Mouse (Mus musculus) kidney, embryonic 15.5 days (tissue): ENCODE results near the gene Ccdc124. TPM values are rescaled to one million over a fixed set of nuclear protein-coding genes. Genes with fewer than 3 reads are reported as not detected.

Experiments
- ATAC-seq: fragments of 200-750 bp; cut with Nextera tagmentation; replicated peaks from 2 replicates; pipeline ENCODE4 v1.8.0; 2017; ENCODE audit warnings: moderate TSS enrichment; ENCODE audit not compliant: low FRiP score
- H3K27ac ChIP-seq: fragments of 300-500 bp; sonication (generic); 2 replicates; pipeline ENCODE4 v1.5.1; 2015; ENCODE audit warnings: mild to moderate bottlenecking, inconsistent platforms
- H3K27me3 ChIP-seq: fragments of 300-500 bp; sonication (generic); 2 replicates; pipeline ENCODE4 v1.6.1; 2015; ENCODE audit warnings: inconsistent platforms
- H3K36me3 ChIP-seq: fragments of 300-500 bp; sonication (generic); 2 replicates; pipeline ENCODE4 v1.6.1; 2015; ENCODE audit warnings: inconsistent platforms
- H3K4me1 ChIP-seq: fragments of 300-500 bp; sonication (generic); 2 replicates; pipeline ENCODE4 v1.6.1; 2015; ENCODE audit warnings: inconsistent platforms
- H3K4me2 ChIP-seq: fragments of 300-500 bp; sonication (generic); 2 replicates; pipeline ENCODE4 v1.6.1; 2015; ENCODE audit warnings: moderate library complexity, mild to moderate bottlenecking, inconsistent platforms
- H3K4me3 ChIP-seq: fragments of 300-500 bp; sonication (generic); replicated peaks from 2 replicates; pipeline ENCODE4 v1.5.1; 2015; ENCODE audit warnings: mild to moderate bottlenecking, inconsistent platforms
- H3K9ac ChIP-seq: fragments of 300-500 bp; sonication (generic); 2 replicates; pipeline ENCODE4 v1.6.1; 2015; ENCODE audit warnings: mild to moderate bottlenecking, inconsistent platforms
- H3K9me3 ChIP-seq: fragments of 300-500 bp; sonication (generic); replicated peaks from 2 replicates; pipeline ENCODE4 v1.6.1; 2016; ENCODE audit warnings: inconsistent platforms
- WGBS: fragments of 180-500 bp; shearing (Covaris S2); methylation state at CpG from one replicate; pipeline ENCODE4 v1.1.7; 2015; ENCODE audit warnings: mixed read lengths; 5-methylcytosine and 5-hydroxymethylcytosine counted together
- polyA plus RNA-seq: library from polyadenylated mRNA; unstranded; fragments of >200 nt; fragmentation: Nextera tagmentation; extraction: Ambion mirVana; gene quantifications from 2 replicates; pipeline ENCODE4 v1.2.1, GENCODE M21; 2015

The Ccdc124 gene
- polyA plus RNA-seq, 1 experiment from 2014 or later, result 123 TPM

- Histone ChIP-seq H3K4me2 (no peak overlapping the region), H3K27ac (no peak overlapping the region), H3K4me3 (no peak overlapping the region), H3K9ac (no peak overlapping the region), H3K27me3 (peaks cover 44% of the 10 kb centered on the region), H3K36me3 (peaks cover 31% of the 10 kb centered on the region), H3K9me3 (no peaks in the 10 kb centered on the region), H3K4me1 (peaks cover 48% of the 10 kb centered on the region)
- no peak for ATAC-seq
- WGBS, result 66% methylated on average over 2 of the region's 2 CpGs
Measured at GRCm38 (mm10) chr8:70894385-70894720, 20.6 kb upstream of the Ccdc124 start.

DNA sequence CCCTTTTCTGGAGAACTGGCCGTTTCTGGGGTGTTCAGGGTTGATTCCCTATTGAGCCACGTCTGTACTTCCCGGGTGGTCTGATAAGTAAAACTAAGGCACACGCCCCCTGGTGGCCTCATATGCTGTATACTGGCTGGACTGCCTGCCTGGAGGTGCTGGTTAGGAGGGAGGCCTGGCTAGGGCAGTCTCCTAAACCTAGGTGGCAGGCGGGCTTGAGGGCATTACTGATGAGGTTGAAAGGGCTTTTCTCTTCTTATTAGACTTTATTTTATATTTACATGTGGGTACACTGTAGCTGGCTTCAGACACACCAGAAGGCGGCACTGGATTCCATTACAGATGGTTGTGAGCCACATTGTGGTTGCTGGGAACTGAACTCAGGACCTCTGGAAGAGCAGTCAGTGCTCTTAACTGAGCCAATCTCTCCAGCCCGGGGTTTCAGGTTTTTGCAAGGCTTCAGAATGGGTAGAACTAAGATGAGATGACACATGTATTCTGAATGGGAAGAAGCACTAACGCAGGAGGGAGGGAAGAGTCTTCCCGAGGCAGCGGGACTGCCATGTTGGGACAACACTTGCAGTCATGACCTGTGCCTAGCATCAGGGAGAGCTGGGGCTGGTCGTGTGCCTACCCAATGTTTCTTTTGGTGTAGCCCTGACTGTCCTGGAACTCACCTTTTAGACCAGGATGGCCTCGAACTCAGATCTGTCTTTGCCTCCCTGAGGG is 20.1 kb upstream of the Ccdc124 start:
- ATAC-seq, result peak; percentile 32
- 33% methylated on average over 12 of the region's 12 CpGs for WGBS
- H3K4me3 ChIP-seq, result no peak overlapping the region

DNA sequence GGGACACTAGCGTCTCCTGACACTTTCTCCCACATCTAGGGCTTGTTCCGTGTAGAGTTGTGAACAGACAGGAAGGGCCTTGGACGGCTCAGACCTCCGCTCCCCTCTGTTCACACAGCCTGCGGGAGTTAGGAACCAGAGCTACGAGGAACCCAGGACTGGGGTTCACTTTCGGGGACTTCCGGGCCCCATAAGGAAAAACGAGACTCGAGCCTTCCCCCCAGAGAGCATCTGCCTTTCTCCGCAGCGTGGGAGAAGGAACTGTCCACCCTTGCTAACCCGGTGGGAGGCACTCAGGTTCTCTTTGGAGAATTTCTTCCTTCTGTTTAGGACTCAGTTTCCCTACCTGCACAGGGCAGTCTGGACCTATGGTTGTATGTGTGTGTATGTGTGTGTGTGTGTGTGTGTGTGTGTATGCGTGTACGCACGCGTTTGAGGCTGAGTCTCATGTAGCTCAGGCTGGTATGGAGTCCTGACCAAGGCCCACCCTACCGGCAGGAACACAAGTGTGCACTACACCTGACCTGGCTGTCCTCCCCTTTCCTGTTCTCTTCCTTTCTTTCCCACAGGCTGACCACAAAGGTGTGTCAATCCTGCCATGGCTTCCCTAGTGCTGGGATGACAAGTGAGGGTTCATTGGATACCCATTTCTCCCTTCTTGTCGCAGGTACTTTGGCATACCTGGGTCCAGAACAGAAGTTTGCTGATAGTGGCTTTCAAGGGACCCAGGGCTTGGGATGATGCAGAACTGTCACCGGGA is 19.3 kb upstream of the Ccdc124 start:
- peaks cover 31% of the 10 kb centered on the region for H3K36me3 ChIP-seq
- no peaks in the 10 kb centered on the region for H3K9me3 ChIP-seq
- peaks cover 41% of the 10 kb centered on the region for H3K4me1 ChIP-seq
- peak overlapping the region; percentile 19; the same call in 1 of the 2 replicates for H3K9ac ChIP-seq
- WGBS, result 22% methylated on average over 20 of the region's 20 CpGs
- H3K4me2 ChIP-seq, result peak overlapping the region; percentile 56
- peaks cover 53% of the 10 kb centered on the region for H3K27me3 ChIP-seq
- no peak for ATAC-seq
- peak overlapping the region; percentile 36 for H3K4me3 ChIP-seq
- no peak overlapping the region for H3K27ac ChIP-seq

More for the DNA sequence above, 20.1 kb upstream of the Ccdc124 start:
- Histone ChIP-seq H3K9me3 (no peaks in the 10 kb centered on the region), H3K4me2 (no peak overlapping the region), H3K27ac (no peak overlapping the region), H3K9ac (no peak overlapping the region), H3K4me1 (peaks cover 48% of the 10 kb centered on the region), H3K36me3 (peaks cover 31% of the 10 kb centered on the region), H3K27me3 (peaks cover 46% of the 10 kb centered on the region)

DNA sequence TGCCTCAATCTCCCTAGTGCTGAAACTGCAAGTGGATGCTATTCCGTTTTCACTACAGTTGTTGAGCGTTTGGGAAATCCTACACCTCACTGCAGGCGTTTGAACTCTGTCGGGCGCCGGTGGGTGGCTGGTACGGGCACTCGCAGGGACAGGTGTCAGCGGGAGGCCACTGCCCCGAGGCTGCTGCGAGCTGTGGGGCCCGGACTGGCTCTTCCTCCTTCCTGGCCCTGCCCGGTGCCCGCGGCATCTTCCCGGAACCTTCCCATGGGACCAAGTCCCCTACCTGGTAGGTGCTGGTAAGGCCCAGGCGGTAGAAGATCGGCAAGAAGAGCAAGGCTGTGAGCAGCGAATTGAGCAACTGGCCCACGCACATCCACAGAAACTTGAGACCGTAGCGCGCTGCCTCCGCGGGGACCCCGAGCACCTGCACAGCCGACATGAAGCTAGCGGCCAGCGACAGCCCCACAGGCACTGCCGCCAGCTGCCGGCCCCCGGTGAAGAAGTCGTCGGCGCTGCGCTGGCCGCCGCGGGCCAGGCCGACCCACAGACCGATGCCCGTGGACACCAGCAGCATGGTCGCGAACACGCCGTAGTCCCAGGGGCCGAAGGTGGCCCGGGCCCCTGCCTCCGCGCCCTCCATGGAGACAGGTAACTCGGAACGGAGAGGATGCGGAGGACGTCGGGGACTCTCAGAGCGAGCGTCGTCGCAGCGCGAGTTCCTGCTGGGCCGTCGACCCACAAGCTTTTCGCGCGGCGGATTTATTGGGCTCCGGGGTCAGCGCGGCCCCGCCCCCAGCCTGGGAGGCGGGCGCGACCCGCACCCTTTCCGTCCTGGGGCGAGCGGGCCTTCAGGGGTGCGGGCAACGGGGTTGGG is 18.5 kb upstream of the Ccdc124 start, which contains the start of gene Slc5a5:
Slc5a5 (minus strand) TSS at position 736 of the 874 bp plus-strand sequence.
- Histone ChIP-seq H3K27ac (no peak within 1 kb of the TSS), H3K4me3 (peak within 1 kb of the TSS; percentile 36), H3K27me3 (peaks cover 54% of the 10 kb centered on the region), H3K4me2 (peak within 1 kb of the TSS; percentile 56), H3K4me1 (peaks cover 45% of the 10 kb centered on the region), H3K36me3 (peaks cover 31% of the 10 kb centered on the region), H3K9me3 (no peaks in the 10 kb centered on the region), H3K9ac (peak within 1 kb of the TSS; percentile 19; the same call in 1 of the 2 replicates)
- under 1% methylated on average over 79 of the region's 80 CpGs for WGBS
- no peak for ATAC-seq

- peaks cover 31% of the 10 kb centered on the region for H3K36me3 ChIP-seq
- H3K4me2 ChIP-seq, result peak overlapping the region; percentile 56
- peaks cover 56% of the 10 kb centered on the region for H3K27me3 ChIP-seq
- H3K4me1 ChIP-seq, result peaks cover 44% of the 10 kb centered on the region
- peak; percentile 26 for ATAC-seq
- H3K27ac ChIP-seq, result no peak overlapping the region
- H3K4me3 ChIP-seq, result 0 out of 2 replicates have a peak overlapping the region, but pooled peaks have one; percentile 6
- H3K9ac ChIP-seq, result no peak overlapping the region
- 6% methylated on average over 20 of the region's 21 CpGs for WGBS
- H3K9me3 ChIP-seq, result no peaks in the 10 kb centered on the region
Measured at GRCm38 (mm10) chr8:70891356-70891755, 17.6 kb upstream of the Ccdc124 start.

DNA sequence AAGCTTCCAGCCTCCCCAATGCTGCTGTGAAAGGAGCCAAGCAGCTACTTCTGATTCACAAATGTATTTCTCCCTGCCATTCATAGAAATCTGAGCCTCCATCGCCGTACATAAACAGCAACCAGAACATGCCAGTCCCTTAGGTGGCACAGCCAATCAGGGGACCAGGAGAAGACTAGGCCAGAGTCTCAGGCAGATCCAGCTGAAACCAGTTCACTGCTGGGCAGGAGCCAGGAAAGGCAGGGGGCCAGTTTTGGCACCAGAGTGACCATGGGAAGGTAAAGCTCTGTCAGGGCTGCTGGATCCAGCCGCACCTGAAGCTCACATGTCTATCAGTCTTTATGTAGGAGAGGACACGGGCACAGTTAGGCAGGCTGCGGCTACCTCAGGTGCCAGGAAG is 16.9 kb upstream of the Ccdc124 start:
- Histone ChIP-seq H3K27ac (no peak overlapping the region), H3K9ac (no peak overlapping the region), H3K4me2 (no peak overlapping the region), H3K9me3 (no peaks in the 10 kb centered on the region), H3K4me1 (peaks cover 37% of the 10 kb centered on the region), H3K36me3 (peaks cover 26% of the 10 kb centered on the region), H3K4me3 (no peak overlapping the region), H3K27me3 (peaks cover 57% of the 10 kb centered on the region)
- 90% methylated on average over 5 of the region's 5 CpGs for WGBS
- no peak for ATAC-seq

DNA sequence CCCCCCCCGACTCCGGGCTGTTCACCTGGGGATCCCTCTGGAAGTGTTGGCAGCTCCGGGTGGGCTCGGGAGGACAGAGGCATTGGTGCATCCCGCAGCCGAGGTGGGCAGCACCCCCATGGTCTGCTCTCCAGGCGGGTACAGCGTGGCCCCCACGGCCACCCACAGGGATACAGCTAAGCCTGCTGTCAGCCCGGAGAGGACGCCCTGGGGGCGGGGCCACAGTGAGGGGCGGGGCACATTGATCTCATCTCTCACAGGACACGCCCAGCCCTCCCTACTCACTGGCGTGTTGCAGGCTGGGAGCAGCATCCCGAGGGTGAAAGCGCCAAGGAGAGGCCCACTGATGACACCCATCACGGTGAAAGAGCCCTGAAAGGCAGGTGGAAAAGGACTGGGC is 13.9 kb upstream of the Ccdc124 start:
- no peak for ATAC-seq
- Histone ChIP-seq H3K9ac (no peak overlapping the region), H3K27me3 (peaks cover 43% of the 10 kb centered on the region), H3K9me3 (no peaks in the 10 kb centered on the region), H3K27ac (no peak overlapping the region), H3K4me2 (0 out of 2 replicates have a peak overlapping the region, but pooled peaks have one; percentile 21), H3K36me3 (no peaks in the 10 kb centered on the region), H3K4me3 (no peak overlapping the region), H3K4me1 (peaks cover 20% of the 10 kb centered on the region)
- 4% methylated on average over 18 of the region's 18 CpGs for WGBS

DNA sequence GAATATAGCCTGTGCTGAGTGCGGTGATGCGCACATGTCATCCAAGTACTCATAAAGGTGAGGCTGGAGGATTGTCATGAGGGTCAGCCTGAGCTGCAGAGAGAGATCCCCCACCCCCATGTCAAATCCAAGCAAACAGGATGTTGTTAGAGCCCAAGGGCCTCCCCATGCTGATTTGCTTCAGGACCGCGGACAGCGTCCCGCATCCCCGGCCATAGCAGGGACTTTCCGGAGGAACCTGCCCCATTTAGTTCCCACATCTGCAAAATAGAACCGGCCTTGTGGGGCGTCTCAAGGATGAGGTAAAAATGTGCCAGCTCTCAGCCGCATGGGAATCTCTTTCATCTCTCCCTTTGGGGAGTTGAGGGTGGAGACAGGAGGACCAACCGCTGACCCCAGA is 11.9 kb upstream of the Ccdc124 start:
- Histone ChIP-seq H3K9me3 (no peaks in the 10 kb centered on the region), H3K4me3 (no peak overlapping the region), H3K27ac (no peak overlapping the region), H3K4me1 (peaks cover 5% of the 10 kb centered on the region), H3K4me2 (no peak overlapping the region), H3K9ac (no peak overlapping the region), H3K27me3 (peaks cover 22% of the 10 kb centered on the region), H3K36me3 (no peaks in the 10 kb centered on the region)
- 13% methylated on average over 12 of the region's 12 CpGs for WGBS
- ATAC-seq, result no peak; the same call in 1 of the 2 replicates

- Histone ChIP-seq H3K27me3 (peaks cover 14% of the 10 kb centered on the region), H3K4me1 (peaks cover 14% of the 10 kb centered on the region), H3K27ac (no peak overlapping the region), H3K9me3 (no peaks in the 10 kb centered on the region), H3K9ac (no peak overlapping the region), H3K36me3 (no peaks in the 10 kb centered on the region), H3K4me3 (no peak overlapping the region), H3K4me2 (no peak overlapping the region)
- ATAC-seq, result no peak
- 88% methylated on average over 10 of the region's 10 CpGs for WGBS
Measured at GRCm38 (mm10) chr8:70884683-70885082, 10.9 kb upstream of the Ccdc124 start.

DNA sequence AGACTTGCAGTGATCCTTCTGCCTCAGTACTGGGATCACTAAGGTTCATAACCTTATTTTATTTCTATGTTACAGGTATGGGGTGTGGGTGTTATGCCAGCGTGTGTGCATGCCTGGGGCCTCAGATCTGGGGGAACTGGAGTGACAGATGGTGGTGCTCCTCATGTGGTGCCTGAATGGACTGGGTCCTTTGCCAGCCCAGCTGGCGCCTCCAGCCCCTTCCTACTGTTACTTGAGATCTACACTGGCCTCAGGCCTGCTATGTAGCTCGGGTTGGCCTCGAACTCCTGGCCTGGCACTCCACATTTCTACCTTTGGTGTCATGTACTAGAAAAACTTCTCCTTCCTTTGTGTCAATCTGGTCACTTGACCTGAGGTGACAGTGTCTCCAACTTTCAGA is 10.5 kb upstream of the Ccdc124 start:
- Histone ChIP-seq H3K9me3 (no peaks in the 10 kb centered on the region), H3K4me3 (no peak overlapping the region)
- 80% methylated on average over 4 of the region's 4 CpGs for WGBS

GRCm38 (mm10) chr8:70880546-70880945 is 6.8 kb upstream of the Ccdc124 start:
- H3K27me3 ChIP-seq, result no peaks in the 10 kb centered on the region
- no peak for ATAC-seq
- no peak overlapping the region for H3K4me2 ChIP-seq
- no peaks in the 10 kb centered on the region for H3K36me3 ChIP-seq
- no peak overlapping the region for H3K4me3 ChIP-seq
- H3K9ac ChIP-seq, result no peak overlapping the region
- 24% methylated on average over 11 of the region's 11 CpGs for WGBS
- H3K4me1 ChIP-seq, result peaks cover 10% of the 10 kb centered on the region
- no peaks in the 10 kb centered on the region for H3K9me3 ChIP-seq
- no peak overlapping the region for H3K27ac ChIP-seq

More for the DNA sequence above, 10.5 kb upstream of the Ccdc124 start:
- Histone ChIP-seq H3K4me2 (no peak overlapping the region), H3K9ac (no peak overlapping the region), H3K27me3 (peaks cover 11% of the 10 kb centered on the region; the same call in 1 of the 2 replicates), H3K27ac (no peak overlapping the region), H3K4me1 (peaks cover 14% of the 10 kb centered on the region), H3K36me3 (no peaks in the 10 kb centered on the region)
- ATAC-seq, result no peak
